ENCODE assay signal across 8 mouse cellular contexts in the genomic region with DNA sequence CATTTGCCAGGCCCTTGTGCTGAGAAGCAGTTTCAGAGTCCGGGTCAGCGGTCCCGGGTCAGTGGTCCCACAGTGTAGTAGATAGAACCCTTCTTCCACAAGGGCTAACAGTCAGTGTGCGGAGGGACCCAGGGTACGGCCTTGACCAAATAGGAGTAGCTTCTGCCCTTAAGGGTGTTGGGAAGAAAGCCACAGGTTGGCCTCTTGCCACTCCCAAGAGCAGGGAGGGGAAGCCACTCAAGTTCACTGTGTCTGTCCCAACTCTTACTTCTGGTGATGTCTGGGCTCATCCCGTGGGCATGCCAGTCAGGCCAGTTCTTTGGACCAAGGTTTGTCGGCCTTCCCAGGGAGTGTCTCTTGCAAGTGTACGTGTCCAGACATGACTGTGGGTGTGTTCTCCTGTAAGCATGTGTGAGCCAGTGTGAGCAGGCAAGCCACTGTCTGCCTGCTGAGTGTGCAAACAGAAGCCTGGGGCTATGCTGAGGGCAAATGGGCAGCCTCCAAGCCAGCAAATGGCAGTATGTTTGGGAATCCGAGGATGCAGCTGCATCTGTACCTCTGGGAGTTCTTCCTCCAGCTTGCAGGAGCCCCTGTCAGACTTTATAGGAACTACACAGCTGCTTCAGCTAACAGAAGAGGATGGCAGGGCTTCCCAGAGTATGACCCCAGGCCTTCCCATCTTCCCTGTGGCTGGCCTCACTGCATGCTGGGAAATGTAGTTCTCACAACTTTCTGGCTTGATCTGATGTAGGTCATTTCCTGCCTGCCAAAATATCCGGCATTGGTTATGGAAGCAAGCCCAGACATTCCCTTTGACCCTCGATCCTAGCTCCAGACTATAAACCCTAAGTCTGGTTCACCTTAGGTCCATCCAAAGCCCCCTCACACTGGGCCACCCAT. TPM values are rescaled to one million over a fixed set of nuclear protein-coding genes. Genes with fewer than 3 reads are reported as not detected.
DNase-seq lines count a peak whose midpoint lies in the region; ATAC-seq lines count a peak whose summit lies in the region.

No protein-coding gene starts in this region.

- H3K4me1 ChIP-seq in lung, embryonic 15.5 days = no peaks in the 10 kb centered on the region
- peaks cover 22% of the 10 kb centered on the region for H3K4me1 ChIP-seq in forebrain, embryonic 10.5 days

- H3K4me2 ChIP-seq in lung, embryonic 15.5 days = no peak overlapping the region

- 68% methylated on average over 11 of the region's 11 CpGs for WGBS in lung, embryonic 15.5 days
- 89% methylated on average over 11 of the region's 11 CpGs for WGBS in forebrain, embryonic 10.5 days

- no peak overlapping the region for H3K4me3 ChIP-seq in lung, embryonic 15.5 days
- no peak overlapping the region for H3K4me3 ChIP-seq in forebrain, embryonic 10.5 days

- no peaks in the 10 kb centered on the region for H3K9me3 ChIP-seq in lung, embryonic 15.5 days
- no peaks in the 10 kb centered on the region for H3K9me3 ChIP-seq in forebrain, embryonic 10.5 days

- intact Hi-C loops in heart, postnatal 10 days (cut with DNase I) = no loop called here

- no peak for DNase-seq in lung, postnatal 14 days
- peak; percentile 25 for DNase-seq in brain, adult 2 months (ENCODE audit: low read depth, low spot score)
- peak; percentile 47 to 67 for DNase-seq in heart, postnatal 10 days
- peak; percentile 37 for DNase-seq in lung, postnatal 36 days
- DNase-seq in yolk sac, embryonic 10.5 days (ENCODE audit: low spot score) = no peak
- DNase-seq in thymus, postnatal 0 days (ENCODE audit: low spot score) = no peak
- DNase-seq in forebrain, embryonic 10.5 days (ENCODE audit: extremely low spot score, low spot score) = no peak

- ATAC-seq in lung, embryonic 15.5 days (ENCODE audit: borderline replicate concordance, extremely low read depth, low FRiP score, low TSS enrichment) = peak; percentile 50

- no peak overlapping the region for H3K27ac ChIP-seq in lung, embryonic 15.5 days
- no peak overlapping the region for H3K27ac ChIP-seq in forebrain, embryonic 10.5 days

- no peak overlapping the region for H3K9ac ChIP-seq in lung, embryonic 15.5 days

- H3K36me3 ChIP-seq in lung, embryonic 15.5 days = peaks cover 15% of the 10 kb centered on the region
- peaks cover 96% of the 10 kb centered on the region for H3K36me3 ChIP-seq in forebrain, embryonic 10.5 days (replicated peaks)

- no peaks in the 10 kb centered on the region for H3K27me3 ChIP-seq in lung, embryonic 15.5 days
- no peaks in the 10 kb centered on the region for H3K27me3 ChIP-seq in forebrain, embryonic 10.5 days (ENCODE audit: poor library complexity, severe bottlenecking)

RNA-seq across cellular contexts. Expression of a gene that starts 53.3 kb away (rescaled TPM):
- polyA plus RNA-seq in lung, embryonic 15.5 days (2015; fragmentation: Nextera tagmentation; extraction: Ambion mirVana) = 5.2 and 5.5 TPM in 2 replicates
- total RNA-seq in heart, postnatal 10 days (2021) = 1 to 10 TPM; 7.0 to 9.5 TPM
- 7.7 and 9.9 TPM in 2 replicates for polyA plus RNA-seq in thymus, postnatal 0 days (2015; fragmentation: Nextera tagmentation; extraction: Ambion mirVana)
- polyA plus RNA-seq in forebrain, embryonic 10.5 days (2016; fragmentation: Nextera tagmentation; extraction: Ambion mirVana) = 7.4 and 7.6 TPM in 2 replicates

Comparison
In these comparisons a context has a peak if more than half of its experiments do, and no peak if none do; other contexts are left out.
1. DNase-seq: peak in brain, adult 2 months (single experiment), heart, postnatal 10 days (2 of 2) and lung, postnatal 36 days (single experiment); none in lung, postnatal 14 days (single experiment), yolk sac, embryonic 10.5 days (single experiment), thymus, postnatal 0 days (single experiment) and forebrain, embryonic 10.5 days (single experiment).